Mouse (Mus musculus): Measurements from ENCODE around the gene Psmd9.

DNA sequence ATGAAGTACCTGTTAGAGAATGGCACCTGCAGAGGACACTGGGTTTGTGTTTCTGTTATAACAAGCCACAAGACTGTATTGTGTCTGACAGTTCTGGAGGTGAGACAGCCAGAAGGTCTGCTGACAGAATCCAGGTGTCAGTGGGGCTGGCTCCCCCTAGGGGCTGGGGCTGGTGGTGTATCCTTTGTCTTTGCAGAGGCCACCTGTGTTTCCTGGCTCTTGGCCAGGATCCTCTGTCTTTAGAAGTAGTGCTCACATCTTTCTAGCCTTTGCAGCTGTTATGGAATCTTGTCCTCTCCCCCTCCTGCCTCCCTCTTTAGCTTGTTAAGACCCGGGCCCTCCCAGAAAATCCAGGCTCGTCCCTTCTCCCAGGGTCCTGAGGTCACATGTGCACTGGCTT is 66.5 kb downstream of the Psmd9 start:
- TF ChIP-seq CTCF (conservative IDR thresholded peaks at IDR 0.05; ENCODE audit: low read length) (peak; percentile 93), NANOG (IDR thresholded peaks at IDR 0.05; ENCODE audit: borderline replicate concordance, low read length) (no peak)

Data from E14TG2a.4 (cell line).